Mouse (Mus musculus): ENCODE results near the gene Tekt5. TPM values are rescaled to one million over a fixed set of nuclear protein-coding genes. Genes with fewer than 3 reads are reported as not detected.

Tekt5 gene
- polyA plus RNA-seq, 1 experiment from 2014 or later, result 0.35 TPM

DNA sequence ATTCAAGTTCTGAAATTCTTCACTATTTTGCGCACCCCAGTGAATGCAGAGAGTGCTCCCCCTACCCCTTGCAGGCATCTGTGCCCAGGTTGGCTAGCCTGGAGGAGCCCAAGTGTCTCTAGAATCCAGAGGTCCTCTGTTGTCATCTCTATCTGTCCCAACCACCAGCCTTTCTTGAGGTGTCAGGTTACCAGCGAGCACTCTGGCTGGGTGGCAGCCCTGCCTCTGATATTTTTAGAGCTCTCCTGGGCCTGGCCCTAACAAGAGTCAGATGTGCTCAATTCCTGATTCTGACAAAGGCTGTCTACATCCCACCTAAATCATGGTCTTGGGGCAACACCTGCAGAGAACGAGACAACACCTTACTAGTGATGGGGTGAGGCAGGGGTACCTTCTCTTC is 84.2 kb downstream of the Tekt5 start:
- Histone ChIP-seq H3K4me1 (ENCODE audit: control insufficient read depth, insufficient read depth, low read length) (peaks cover 12% of the 10 kb centered on the region), H3K36me3 (ENCODE audit: control insufficient read depth, insufficient read depth, low read length) (no peaks in the 10 kb centered on the region), H3K4me3 (ENCODE audit: low read length) (no peak overlapping the region), H3K9me3 (ENCODE audit: control insufficient read depth, low read length) (no peaks in the 10 kb centered on the region), H3K9ac (ENCODE audit: low read depth, low read length) (no peak overlapping the region), H3K27me3 (replicated peaks; ENCODE audit: control insufficient read depth, insufficient read depth, low read length) (no peaks in the 10 kb centered on the region; the same call in 1 of the 2 replicates), H3K4me2 (ENCODE audit: low read depth, low read length) (no peak overlapping the region), H3K27ac (ENCODE audit: low read length) (no peak overlapping the region)
- ATAC-seq, result no peak
- 56% methylated on average over 3 of the region's 3 CpGs for WGBS

DNA sequence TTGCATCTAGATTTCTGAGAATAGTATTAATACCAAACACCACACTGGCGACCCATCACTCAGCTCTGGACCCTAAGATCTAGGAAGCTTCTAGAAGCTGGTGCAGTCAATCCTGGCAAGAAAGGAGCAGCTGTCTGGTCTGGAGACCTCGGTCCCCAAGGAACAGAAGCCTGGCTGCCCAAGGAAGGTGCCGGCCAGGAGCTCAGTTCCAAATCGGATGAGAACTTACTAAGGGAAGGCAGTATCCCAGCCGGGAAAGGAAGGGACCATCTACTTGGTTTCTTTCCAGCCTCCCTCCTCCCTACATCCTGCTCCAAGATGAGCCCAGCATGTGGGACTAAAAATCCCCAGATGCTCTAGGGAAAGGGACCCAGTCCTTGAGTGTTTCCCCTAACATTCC is 84.8 kb downstream of the Tekt5 start:
- Histone ChIP-seq H3K9ac (ENCODE audit: low read depth, low read length) (no peak overlapping the region), H3K36me3 (ENCODE audit: control insufficient read depth, insufficient read depth, low read length) (no peaks in the 10 kb centered on the region), H3K27ac (ENCODE audit: low read length) (no peak overlapping the region), H3K27me3 (replicated peaks; ENCODE audit: control insufficient read depth, insufficient read depth, low read length) (no peaks in the 10 kb centered on the region; the same call in 1 of the 2 replicates), H3K4me3 (ENCODE audit: low read length) (no peak overlapping the region), H3K4me1 (ENCODE audit: control insufficient read depth, insufficient read depth, low read length) (peaks cover 12% of the 10 kb centered on the region), H3K9me3 (ENCODE audit: control insufficient read depth, low read length) (no peaks in the 10 kb centered on the region), H3K4me2 (ENCODE audit: low read depth, low read length) (no peak overlapping the region)
- ATAC-seq, result no peak
- 84% methylated on average over 5 of the region's 5 CpGs for WGBS

Other genes with a start within 250 kb of the Tekt5 start
- gene Rpl39l, start 225.3 kb downstream of the Tekt5 start, polyA plus RNA-seq (2015; fragmentation: Nextera tagmentation; extraction: Ambion mirVana), result 0.27 TPM in 1 of 2 replicates, not detected in the other
- 0.50 and 0.62 TPM in 2 replicates for gene Atf7ip2, start 202.8 kb downstream of the Tekt5 start, polyA plus RNA-seq (2015; fragmentation: Nextera tagmentation; extraction: Ambion mirVana)
- gene Emp2, start 81.5 kb downstream of the Tekt5 start, polyA plus RNA-seq (2015; fragmentation: Nextera tagmentation; extraction: Ambion mirVana), result 18.5 and 19.3 TPM in 2 replicates
- 52.0 and 52.6 TPM in 2 replicates for gene Nubp1, start 16.5 kb upstream of the Tekt5 start, polyA plus RNA-seq (2015; fragmentation: Nextera tagmentation; extraction: Ambion mirVana)
- 6.5 and 6.8 TPM in 2 replicates for gene Tvp23a, start 51.9 kb upstream of the Tekt5 start, polyA plus RNA-seq (2015; fragmentation: Nextera tagmentation; extraction: Ambion mirVana)
- 0.49 and 0.77 TPM in 2 replicates for gene Ciita, start 84.6 kb upstream of the Tekt5 start, polyA plus RNA-seq (2015; fragmentation: Nextera tagmentation; extraction: Ambion mirVana)
- 2.9 and 6.7 TPM in 2 replicates for gene Dexi, start 147.6 kb upstream of the Tekt5 start, polyA plus RNA-seq (2015; fragmentation: Nextera tagmentation; extraction: Ambion mirVana)
- gene Clec16a, start 149.8 kb upstream of the Tekt5 start, polyA plus RNA-seq (2015; fragmentation: Nextera tagmentation; extraction: Ambion mirVana), result 22.1 and 24.3 TPM in 2 replicates